Mouse (Mus musculus): Measurements from ENCODE around the gene Rnf180. TPM values are rescaled to one million over a fixed set of nuclear protein-coding genes. Genes with fewer than 3 reads are reported as not detected.
A peak's percentile ranks its signal among the peaks of the same experiment; 100 is the strongest.
"Not testable (repeated sequence)": the region's sequence is repeated elsewhere in the genome, so short reads cannot be mapped to it uniquely, and the experiment has no call there.

Rnf180 gene
- total RNA-seq (2022), result 10 to 100 TPM; 20.5 to 23.4 (median 22.2) TPM

DNA sequence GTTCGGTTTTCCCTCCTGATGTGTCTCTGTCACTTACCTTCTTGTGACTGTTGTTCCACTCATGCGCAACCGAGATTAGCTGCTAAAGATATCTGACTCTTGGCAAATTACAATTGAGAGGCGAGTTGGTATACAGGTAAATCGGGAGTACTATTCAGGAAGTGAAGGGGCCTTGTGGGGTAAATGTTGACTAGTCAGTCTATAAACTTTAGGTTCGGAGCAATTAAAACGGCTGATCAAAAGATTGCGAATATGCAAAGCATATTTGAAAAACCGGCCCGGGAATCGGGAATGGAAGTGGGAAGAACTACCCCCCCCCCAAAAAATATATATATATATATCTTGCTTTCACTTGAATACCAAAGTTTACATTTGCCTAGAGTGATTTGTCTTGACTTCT is at the start of gene Rnf180:
Rnf180 (minus strand) TSS at position 101 of the 400 bp plus-strand sequence.
- no peak for DNase-seq (ENCODE audit: low spot score in 2 of 2)

DNA sequence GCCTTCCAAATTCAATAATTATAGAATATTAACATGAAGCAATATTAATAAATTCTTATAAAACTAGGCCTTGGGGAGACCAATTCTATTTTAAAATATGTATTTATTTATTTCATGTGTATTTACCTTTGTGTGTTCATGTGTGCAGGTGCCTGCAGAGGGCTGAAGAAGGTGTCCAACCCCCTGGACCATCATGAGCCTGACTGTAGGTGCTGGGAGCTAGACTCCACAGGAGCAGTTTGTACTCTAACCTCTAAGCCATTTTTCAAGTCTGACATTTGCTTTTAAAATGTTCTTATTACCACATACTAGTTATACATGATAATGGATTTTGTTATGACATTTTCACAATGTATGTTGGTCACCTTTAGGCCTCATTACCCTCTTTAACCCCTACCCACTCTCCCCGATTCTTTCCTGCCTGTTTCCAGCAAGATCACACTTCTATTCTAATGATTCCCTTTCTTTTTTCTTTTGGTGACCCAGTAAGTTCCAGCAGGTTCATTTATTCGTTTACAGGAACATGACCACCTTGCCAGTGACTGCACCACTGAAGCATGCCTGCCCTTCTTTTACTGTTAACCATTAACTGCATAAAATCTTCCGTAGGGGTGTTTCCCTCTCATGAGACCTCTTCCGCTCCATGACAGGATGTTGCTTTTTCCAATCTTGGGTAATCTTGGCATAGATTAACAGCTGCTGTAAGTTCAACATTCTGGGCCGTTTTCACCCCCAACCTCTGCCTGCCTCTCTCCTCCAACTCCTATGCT is 36.8 kb upstream of the Rnf180 start:
- DNase-seq (ENCODE audit: low spot score in 2 of 2), result no peak

DNA sequence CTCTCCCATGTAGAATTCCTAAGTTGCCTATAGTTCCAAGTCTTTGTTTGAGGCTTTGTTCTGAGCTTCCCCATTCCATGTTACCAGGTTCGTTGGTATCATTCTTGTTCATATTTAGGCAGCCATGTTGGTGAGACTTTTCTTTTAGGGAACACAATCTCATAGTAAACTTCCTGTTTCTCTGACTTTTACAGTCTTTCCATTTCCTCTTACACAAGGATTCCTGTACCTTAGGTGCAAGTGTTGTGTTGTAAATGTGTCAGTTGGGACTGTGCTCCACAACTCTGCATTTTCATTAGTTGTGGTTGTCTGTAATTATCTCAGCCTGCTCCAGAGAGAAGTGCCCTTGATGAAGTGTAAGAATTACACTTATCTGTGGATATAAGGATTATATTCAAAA is 32.3 kb upstream of the Rnf180 start:
- DNase-seq (ENCODE audit: low spot score in 2 of 2), result no peak

DNA sequence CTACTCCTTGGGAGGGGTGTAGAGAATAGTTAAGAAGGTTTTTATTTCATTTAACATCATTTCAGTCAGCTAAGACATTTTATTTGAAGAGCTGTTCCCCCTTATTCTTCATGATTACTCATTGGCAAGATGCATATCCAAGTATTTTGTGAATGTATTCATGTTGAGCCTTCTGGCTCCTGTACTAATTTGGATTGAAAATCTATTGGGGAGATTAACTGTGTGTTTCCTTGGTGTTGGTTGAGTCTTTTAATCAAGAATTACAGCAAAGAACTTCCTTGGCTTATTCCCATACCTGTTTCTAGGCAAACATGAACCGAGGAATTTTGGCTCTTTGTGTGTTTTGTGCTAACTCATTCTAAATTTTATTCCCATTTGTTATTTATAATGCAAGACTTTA is 22.3 kb upstream of the Rnf180 start:
- DNase-seq (ENCODE audit: low spot score in 2 of 2), result no peak

DNA sequence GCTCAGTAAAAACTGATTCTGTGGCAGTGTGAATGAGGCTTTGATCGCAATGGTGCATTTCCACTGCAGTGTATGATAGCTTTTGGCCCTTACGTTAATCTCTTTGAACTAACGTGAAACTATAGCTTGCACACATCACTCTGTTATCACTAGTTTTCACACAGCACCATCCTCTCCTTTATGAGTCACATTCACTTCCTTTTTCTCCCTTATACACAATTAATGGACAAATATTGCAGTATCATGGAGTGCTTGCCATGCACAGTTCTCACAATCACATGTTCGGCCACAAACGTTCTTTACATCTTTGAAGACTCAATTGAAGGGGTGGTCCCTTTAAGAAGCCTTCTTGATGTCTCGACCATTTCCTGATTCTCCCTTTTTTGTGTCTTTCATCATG is 21.4 kb upstream of the Rnf180 start:
- DNase-seq (ENCODE audit: low spot score in 2 of 2), result no peak

DNA sequence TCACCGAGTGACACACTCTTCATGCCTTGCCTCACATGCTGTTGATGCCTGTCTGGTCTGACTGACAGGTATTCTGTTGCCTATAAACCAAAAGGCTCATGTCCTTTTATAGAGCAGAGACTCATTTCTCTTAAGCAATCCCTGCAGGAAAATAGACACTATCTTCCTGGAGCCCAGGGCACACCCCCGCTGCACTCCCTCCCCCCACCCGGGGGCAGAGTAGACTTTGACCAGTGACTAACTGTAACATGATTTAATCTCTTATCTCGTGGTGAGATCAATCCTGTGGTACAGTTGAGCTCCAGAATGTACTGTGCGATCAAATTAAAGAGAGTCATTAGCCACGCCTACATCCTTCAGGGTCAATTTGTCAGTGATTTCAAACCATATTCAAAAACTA is 18.1 kb upstream of the Rnf180 start:
- no peak for DNase-seq (ENCODE audit: low spot score in 2 of 2)

DNA sequence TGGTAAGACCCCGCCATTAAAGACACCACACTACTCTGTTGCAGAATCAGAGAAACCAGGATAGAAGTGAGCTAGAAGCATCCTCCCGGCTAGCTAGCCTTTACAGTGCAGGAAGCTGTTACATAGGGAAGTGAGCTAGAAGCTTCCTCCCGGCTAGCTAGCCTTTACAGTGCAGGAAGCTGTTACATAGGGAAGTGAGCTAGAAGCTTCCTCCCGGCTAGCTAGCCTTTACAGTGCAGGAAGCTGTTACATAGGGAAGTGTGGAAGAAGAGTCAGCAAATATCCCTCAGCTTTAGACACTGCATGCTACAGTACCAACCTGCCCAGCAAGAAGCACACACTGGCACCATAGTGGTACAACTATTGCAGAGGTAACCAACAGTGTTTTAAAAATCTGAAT is 15.9 kb upstream of the Rnf180 start:
- not testable (repeated sequence) for DNase-seq (ENCODE audit: low spot score in 2 of 2)

DNA sequence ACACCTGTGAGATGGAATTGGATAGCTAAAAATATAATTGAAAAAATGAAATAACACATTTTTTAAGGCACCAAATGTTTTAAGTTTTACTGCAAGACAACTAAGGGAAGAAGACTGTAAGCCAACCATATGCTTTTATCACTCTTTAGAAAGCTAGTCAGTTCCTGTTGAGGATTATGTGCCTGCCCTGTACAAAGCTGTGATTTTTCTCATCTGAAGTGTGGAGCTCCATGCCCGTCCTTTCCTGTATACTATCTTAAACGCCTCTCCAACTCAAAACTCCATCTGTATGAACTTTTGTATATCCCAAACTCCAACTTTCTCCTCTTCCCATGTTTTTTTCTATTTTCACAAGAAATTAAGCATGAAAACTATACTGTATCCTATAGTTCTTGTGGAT is 10.9 kb upstream of the Rnf180 start:
- DNase-seq (ENCODE audit: low spot score in 2 of 2), result no peak

DNA sequence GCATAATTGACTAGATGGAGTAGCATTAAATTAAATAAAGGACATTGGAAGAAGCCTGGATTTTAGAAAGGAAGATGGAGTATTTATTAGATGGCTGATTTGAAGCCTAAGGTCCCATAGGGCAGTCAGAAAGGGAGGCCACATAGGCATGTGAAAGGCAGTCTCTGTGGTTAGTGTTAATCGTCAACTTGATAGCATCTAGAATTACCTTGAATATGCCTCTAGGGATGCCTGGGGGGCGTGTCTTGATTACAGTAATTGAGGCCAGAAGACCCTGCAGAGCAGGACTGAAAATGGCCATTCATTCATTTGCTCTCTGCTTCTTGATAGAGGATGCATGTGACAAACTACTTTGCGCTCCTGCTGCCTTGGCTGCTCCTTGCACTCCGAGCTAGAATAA is 9.4 kb upstream of the Rnf180 start:
- no peak for DNase-seq (ENCODE audit: low spot score in 2 of 2)

DNA sequence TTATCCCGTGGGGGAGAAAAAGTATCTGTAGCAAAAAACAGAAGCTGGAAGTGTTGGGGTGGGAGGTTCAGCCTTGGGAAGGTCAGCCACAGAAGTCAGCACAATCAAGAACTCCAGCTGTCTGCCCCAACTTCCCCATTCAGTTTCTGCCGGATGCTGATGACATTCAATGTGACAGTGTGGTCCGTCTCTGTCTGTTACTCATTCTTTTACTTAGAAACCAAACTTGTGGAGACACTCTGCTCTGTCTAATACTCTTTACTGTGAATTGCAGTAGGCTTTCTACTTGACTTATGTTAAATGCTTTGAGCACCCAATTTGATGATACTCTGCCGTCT is 5.4 kb upstream of the Rnf180 start:
- DNase-seq (ENCODE audit: low spot score in 2 of 2), result no peak

DNA sequence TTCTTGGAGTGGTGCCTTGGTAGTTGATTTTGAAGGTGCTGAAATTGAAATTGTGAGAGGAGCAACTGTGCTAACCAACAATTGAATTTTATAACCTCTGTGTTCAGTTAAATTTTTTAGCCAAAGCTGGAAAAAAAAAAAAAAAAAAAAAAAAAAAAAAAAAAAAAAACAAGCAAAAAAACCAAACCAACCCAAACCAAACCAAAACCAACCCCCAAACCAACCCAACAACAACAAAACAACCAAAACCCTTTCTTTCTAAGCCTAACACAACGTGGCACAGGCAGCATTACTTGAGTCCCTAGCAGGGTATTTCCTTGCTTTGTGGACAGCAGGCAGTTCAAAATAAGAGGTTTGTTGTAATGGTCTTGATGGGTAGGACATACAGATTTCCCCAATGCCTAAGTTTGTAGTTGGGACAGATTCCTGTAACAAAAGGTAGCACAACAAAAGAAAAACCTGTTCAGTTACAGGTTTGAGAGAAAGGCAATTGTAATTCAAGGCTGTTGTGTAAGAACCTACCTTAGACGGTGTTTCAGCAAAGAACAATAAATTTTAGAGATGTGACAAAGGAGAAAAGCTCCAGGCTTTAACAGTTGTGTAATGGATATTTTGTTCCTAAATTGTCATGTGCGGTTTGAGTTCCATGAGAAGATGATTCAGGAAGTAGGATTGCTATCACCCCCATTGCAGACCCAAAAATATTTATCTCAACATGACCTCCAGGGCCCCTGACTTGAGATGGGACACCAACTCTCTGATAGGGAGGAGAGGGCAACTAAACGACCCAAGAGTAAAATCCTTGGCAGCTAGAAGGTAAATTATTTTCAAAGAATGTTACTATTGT is 4.8 kb upstream of the Rnf180 start:
- DNase-seq (ENCODE audit: low spot score in 2 of 2), result no peak

DNA sequence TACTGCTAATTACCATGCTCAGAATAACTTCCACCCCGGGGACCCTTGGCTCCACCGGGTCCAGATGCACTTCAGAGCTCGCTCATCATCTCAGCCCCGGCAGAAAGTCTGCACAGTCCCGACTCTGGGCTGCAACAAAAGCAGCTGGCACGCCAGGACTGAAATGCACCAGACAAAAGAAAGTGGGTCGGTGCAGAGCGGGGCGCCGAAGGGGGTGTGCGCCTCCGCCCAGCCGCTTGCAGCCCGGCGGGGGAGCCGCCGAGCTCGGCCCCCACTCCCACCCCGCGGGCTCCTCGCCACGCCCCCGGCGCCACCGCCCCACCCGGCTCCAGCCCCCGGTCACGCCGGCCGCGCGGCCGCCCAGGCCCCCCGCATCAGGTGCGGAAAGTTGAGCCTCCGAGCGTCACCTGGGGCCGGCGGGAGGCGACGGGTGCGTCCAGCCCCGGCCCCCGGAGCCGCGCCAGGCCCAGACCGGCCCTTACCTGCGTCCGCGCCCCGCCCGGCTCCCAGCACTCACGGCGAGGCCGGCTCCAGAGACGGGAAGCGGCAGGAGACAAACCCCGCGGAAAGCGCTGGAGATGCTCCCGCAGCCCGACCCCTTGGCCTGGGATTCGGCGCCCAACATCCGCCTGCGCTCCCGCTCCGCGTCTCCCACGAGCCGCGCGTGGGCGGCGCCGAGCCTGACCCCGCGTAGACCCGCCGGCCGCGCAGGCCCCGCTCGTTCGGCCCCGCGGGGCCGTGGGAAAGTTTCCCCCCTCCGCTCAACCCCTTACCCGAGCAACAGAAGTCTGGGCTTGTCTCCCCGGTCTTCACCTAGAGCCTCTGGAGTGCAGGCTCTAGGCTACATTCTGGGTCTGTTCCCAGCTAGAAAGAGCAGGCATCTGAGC is 591 bp downstream of the Rnf180 start:
- peak; percentile 39 to 48 for DNase-seq (ENCODE audit: low spot score in 2 of 2)

DNA sequence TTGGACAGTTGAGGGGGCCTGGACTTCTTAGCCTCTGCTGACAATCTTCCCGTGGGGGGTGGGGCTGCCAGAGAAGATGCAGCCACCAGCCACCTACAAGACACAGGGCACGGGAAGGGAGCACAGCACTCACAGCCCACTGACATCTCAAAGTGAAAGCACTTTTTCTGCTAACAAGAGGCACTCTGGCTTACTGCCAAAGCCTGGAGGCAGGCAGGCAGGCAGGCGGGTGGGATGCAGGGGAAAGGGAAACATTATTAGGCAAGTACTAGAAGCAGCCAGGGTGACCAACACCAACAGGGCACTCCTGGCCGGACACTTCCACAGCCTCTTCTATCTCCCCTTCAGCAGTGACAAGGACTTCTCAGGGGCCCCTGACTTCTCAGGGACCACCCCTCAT is 2.8 kb downstream of the Rnf180 start:
- DNase-seq (ENCODE audit: low spot score in 2 of 2), result peak in 1 of 2 experiments; percentile 54

DNA sequence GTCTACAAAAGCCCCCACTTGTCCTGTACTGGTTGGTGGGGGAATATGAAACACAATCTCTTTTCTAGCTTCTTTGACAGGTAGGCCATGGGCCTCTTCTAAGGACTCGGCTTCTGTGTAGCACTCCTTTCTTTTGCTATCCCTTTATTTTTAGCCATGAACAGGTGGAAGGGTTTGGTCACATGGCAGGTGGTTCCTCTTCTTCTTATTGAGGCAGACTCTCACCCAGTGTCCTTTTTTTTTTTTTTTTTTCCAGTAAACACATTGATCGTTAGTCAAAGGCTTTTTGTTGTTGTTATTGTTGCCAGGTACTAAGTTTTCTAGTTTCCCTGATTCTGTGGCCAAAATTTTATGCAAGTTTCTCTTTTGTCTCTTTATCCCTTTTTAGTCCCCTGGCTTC is 4.0 kb downstream of the Rnf180 start:
- no peak for DNase-seq (ENCODE audit: low spot score in 2 of 2)

DNA sequence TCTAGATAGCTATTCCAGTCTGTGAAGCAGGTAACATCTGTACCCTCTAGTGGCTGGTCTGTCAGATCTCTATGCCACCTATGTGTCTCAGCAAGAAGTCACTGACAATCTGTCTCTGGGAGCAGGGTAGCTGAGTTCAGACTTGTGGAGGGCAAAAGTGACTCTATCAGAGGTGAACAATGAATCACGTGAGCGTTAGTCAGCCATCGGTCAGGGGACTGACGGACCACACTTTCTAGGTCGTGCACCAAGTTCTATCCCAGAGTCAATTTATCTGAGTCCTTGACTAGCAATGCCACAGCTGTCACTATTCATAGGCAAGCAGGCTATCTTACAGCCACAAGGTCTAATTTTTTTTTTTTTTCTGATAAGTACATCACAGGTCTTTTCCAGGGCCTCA is 4.6 kb downstream of the Rnf180 start:
- no peak for DNase-seq (ENCODE audit: low spot score in 2 of 2)

DNA sequence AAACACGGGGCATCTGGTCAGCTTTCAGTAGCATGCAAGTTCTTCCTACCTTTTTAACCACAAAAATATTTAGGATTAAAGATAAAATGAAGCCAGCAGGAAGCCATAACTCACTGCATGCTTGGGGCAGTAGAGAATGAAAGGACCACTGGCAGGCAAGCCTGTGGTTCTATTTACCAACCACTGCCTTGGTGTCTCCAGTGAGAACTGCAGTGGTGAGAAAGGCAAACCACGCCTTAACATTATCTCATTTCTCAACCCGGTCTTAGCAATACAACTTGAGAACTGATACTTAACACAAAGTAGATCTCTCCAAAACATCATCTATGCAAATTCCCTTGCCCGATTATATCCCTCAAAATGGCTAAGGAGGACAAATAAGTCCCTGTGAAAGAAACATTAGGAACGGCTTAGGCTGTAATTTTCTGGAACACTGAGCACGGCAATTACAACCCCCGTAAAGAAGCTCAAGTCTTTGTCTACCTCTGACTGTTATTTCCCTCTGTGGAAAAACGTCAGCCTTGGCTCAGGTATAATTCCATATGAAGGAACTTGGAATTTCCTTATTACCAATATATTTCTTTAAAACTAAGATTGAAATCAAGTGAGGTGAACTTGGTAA is 15.1 kb downstream of the Rnf180 start:
- no peak for DNase-seq (ENCODE audit: low spot score in 2 of 2)

DNA sequence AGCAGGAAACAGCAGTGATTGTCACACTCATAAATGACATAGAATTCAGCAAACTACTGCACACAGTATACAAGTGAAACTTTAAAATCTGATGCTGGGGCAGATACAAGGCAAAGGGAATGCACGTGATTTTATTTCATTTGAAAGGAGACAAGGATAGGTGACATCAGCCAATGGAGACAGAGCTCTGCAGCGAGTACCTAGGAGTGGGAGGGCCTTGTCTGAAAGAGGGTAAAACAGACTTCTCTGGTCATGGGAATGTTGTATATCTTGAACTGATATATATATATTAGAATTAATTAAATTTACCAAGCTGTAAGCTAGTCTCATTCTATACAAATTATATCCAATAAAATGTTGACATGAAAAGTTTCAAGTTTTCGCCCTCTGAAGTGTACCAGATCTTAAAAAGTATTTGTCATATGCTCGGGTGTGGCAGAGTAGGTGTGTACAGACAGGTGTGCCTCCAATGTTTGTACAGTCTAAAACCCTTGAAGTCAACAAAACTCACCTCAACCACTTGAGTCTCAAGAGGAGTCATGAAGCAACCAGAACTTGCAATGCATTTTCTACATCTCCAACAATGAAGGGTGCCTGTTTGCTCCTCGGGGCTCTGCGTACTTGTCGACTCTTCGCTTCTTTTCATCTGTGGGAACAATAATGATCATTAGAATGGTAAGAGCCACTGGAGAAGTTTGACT is 24.1 kb downstream of the Rnf180 start:
- DNase-seq (ENCODE audit: low spot score in 2 of 2), result no peak

DNA sequence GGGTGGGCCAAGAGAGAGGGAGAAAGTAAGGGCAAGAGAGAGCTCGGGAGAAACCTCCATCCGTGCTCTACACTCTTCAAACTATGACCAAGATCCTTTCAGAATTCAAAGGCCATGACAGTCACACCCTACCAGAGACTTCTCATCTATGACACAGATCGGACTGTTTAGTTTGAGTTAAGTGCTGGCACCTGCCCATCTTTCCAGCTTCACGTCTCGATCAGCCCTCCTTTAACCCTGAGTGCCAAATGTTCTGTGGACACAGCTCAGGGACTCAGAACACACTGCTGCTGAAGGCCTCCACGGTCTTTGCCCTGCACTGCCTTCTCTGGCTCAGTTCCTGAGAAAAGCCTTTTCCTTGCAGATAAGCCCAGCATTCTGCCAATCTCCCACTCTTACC is 27.2 kb downstream of the Rnf180 start:
- DNase-seq (ENCODE audit: low spot score in 2 of 2), result no peak

DNA sequence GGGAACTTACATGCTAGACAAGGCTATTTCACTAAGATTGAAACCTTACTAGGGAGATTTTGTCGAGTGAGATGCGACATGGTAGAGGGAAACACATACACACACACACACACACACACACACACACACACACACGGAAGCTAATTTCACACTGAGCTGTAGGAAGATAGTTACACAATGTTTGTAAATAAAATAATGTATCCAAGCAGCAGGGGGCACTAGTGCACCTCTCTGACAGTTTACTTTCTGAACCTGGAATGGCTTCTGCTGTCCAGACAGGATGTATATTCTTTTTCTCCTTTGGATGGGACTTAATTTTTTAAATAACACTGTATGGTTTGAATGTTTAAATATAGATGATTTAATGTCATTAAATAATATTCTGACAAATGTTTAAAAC is 27.9 kb downstream of the Rnf180 start:
- peak in 1 of 2 experiments; percentile 31 for DNase-seq (ENCODE audit: low spot score in 2 of 2)

DNA sequence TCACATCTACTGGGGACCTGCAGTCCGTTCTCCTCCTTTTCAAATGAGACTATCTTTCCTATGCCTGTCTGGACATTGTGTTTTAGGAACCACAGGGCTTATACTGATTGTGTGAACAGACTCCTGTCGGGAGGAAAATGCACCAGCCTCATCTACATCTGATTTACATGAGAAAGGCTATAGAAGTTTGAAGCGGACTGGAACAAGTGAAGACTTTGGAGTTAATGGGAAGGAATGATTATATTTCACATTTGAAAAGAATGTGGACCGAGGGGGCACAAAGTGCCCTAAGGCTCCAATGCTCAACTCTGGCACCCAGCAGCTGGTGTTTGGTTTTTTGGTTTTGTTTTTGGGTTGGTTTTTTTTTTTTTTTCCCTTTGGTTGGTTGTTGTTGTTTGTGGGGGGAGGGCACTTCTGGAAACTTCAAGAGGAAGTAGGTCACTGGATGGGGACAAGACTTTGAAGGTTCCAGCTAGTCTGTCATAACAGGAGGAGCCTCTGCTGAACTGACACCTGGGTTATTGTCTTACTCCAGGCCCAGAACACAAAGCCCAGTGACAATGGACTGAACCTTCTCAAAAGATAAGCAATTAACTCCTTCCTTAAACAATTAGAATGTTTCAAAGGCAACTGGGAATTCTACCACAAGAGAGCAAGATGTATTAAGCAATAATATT is 37.7 kb downstream of the Rnf180 start:
- no peak for DNase-seq (ENCODE audit: low spot score in 2 of 2)

Data from left cerebral cortex, adult 8-10 months (tissue).